Mouse (Mus musculus): ENCODE measurements around the gene Sec61a2. TPM values are rescaled to one million over a fixed set of nuclear protein-coding genes. Genes with fewer than 3 reads are reported as not detected.
A peak's percentile ranks its signal among the peaks of the same experiment; 100 is the strongest.

Sec61a2 gene
- total RNA-seq, 1 experiment from 2014 or later: 40.2 TPM

DNA sequence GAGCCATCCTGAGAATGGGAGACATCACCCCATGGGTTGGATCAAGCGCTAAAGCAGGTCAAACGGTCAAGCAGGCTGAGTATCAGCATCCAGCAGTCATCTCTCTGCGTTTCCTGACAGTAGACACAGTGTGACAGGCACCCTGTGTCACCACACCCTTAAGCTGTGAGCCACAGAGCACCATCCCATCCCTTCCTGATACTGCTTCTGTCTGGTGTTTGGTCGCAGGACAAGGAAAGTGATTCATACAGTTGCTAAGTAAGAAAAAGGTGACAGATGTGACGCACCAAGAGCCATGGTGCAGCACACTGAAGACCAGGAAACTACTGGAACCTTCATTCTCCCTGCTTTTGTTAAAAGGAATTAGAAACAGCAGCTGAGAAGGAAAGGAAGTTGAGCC is 6.4 kb downstream of the Sec61a2 start:
- DNase-seq: no peak

DNA sequence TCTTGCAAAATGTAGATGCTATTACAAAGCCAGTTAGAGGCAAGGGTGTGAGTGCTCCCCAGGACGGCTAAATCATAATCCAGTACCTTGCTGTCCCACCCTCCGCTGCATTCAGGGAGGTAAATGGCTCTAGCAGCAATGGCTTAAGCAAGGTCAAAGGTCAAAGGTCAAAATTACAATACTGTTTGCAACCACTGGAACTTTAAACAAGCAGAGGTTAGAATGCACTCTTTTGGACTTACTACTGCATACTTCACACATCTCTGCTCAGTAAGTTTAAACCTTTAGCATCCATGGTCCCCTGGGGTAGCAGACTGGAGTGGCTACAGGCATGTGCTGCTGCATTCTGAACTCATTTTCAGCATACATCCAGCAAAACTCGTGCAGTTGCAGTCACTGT is 17.8 kb downstream of the Sec61a2 start:
- no peak for DNase-seq

DNA sequence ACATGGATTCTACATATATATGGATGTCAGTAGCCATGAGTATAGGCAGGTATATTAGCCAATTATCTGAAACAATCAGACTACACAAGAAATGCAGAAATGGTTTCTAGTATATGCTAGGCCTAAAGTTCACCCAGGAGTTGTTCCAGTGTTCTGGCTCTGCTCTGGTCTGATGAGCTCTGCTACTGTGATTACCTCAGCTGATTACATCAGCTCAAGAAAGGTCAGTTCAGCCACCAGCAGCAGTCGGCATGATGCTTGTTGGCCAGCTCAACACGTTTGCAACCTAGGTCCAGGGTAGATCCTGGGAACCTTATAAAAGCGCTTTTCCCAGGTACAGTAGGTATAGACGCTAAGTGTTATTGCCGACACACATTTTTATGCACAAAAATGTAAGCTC is 25.5 kb downstream of the Sec61a2 start:
- DNase-seq: no peak

- no peak for DNase-seq
Measured at GRCm38 (mm10) chr2:5867681-5868080, 27.6 kb downstream of the Sec61a2 start.

DNA sequence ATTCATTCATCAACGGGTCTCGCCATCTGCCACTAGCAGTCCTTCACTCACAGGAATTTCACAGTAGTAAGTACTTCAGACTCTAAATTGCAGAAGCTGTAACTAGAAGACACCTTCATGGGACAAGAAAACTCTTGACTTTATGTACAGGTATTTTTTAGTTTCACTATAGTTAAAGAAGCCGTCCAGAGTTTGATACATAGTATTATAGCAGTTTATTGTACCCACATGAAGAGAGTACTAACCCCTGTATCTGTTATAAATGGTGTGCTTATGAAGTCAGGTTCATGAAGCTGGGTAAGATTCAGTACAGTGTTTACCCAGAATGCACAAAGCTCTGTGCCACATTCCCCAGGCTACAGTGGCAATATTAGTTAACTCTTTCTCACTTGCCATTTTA is 32.4 kb downstream of the Sec61a2 start, which contains the start of gene Gm13199:
Gm13199 (minus strand) TSS at position 101 of the 400 bp plus-strand sequence.
- no peak for DNase-seq

DNA sequence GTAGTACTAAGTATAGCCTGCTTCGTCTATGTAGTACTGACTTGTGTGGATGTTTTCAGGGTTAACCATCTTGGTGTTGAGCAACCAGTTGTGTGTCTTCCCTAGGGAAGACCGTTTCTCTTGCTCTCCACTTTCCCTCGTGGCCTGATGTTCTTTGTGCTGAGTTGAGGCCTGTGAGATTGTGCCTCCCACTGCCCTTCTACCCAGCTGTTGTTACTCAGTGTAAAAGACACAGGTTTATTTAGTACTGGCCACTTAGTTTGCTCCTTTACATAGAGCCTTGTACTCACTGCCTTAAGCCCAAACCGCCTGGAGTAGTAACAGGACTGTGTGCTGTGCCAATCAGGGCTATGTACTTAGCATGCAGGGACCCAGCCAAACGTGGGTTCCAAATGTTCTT is 43.4 kb downstream of the Sec61a2 start:
- no peak for DNase-seq

GRCm38 (mm10) chr2:5851116-5851515 is 44.1 kb downstream of the Sec61a2 start:
- DNase-seq: peak; percentile 77

DNA sequence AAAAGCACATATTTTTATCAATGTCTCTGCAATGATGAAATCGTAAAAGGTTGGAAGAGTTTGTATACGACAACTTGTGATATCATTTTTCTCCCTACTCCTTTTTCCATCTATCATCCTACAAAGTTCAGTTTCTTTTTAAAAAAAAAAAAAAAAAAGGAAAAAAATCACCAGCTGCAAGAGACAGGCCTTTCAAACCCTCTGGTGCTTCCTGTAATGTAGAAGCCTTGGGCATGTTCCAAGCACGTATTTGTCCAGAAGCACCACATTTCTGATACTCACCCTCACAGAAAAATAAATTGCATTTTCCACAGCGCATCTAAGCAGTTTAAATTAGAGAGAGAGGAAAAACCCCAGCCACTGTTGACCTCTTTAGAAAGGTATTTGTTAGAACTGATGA is 49.4 kb downstream of the Sec61a2 start:
- no peak for DNase-seq

DNA sequence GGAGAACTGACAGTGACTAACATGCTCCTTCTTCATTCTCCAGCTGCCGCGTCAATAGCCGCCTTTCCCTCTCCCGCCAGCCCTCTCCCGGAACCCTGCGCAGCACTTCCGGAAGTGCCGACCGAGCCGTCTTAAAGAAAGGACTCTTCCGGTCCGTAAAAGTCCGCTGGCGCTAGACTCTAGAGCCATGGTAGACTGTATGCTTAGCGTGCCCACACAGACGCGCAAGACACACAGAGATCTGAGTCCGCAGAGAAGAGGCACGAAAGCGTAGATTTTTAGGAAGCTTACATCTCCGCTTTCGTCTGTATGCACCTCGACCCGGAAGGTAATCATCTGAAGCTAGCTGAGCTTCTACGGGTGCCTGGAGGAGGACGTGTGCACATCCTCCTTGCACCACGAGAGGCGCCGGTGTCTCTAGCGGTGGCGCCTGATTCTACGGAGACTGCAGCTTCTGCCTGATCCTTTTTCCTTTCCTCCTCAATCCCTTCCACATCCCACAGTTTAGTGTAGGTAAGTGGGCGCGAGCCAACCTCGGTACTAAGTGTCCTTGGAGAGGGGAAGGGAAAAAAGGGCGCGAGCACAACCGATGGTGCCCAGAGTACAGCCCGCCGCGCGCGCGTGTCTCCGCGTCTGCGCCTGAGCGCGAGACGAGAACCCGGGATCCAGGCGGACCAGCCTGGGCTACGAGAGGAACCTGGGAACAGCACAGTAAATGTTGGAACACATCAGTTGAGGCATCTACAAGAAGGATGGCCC is 50.2 kb downstream of the Sec61a2 start, which contains the start of the genes Nudt5 and Cdc123:
Nudt5 (plus strand) TSS at position 147 of the 759 bp plus-strand sequence.
Cdc123 (minus strand) TSS at position 292 of the 759 bp plus-strand sequence.
- peak; percentile 92 for DNase-seq

- no peak for DNase-seq
Measured at GRCm38 (mm10) chr2:5844181-5844872, 50.9 kb downstream of the Sec61a2 start.

DNA sequence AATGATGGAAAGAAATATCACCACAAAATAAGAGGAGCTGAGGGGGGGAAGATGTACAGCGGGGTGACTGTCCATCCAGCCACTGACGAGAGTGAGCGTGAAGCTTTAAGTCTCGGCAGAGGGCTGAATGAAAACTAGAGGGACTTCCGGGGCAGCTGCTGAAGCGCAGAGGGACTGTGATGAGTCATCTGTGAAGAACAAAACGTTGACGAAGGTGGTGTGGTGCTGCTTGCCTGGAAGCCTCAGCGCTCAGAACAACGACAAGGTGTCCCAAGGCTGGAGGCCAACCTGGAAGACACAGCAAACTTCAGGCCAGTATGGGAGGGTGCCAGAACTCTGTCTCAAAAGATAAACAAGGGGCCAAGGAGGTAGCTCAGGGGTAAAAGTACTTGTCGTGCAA is 54.4 kb downstream of the Sec61a2 start:
- DNase-seq: no peak

GRCm38 (mm10) chr2:5825265-5825913 is 69.8 kb downstream of the Sec61a2 start:
- no peak for DNase-seq

- no peak for DNase-seq
Measured at GRCm38 (mm10) chr2:5824685-5825084, 70.5 kb downstream of the Sec61a2 start.

DNA sequence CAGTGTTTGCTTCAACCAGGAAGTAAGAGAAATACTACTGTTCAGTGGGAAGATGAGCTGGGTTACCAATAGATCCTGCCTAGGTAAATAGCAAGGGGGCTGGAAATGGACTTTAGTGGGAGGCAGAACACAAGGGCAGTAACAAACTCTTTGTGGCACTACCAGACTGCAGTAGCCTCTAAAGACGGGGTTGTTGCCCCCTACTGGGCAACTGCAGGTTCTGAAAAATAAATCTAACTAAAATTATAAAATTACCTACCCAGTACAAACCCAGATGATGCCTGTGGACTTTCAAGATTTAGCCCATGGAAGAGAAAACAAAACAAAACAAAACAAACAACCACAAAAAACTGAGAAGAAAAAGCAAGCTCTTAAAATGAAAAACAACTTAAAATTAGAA is 71.0 kb downstream of the Sec61a2 start:
- DNase-seq: no peak

DNA sequence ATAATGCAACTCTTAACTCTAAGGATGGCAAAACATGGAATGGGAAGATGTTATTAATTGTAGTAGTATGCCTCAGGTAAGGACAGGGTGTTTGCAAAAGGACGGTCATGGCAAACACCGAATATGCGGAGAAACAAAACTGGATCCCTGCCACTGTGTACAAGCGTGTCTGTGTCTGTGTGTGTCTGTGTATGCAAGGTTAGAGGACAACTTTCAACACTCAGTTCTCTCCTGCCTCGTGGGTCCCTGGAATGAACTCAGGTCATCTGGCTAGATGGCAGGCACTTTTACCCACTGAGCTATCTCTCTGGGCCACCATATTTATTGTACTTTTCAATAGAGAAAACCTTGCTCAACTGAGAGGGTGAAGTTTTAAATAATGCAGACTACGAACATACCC is 72.8 kb downstream of the Sec61a2 start:
- no peak for DNase-seq

DNA sequence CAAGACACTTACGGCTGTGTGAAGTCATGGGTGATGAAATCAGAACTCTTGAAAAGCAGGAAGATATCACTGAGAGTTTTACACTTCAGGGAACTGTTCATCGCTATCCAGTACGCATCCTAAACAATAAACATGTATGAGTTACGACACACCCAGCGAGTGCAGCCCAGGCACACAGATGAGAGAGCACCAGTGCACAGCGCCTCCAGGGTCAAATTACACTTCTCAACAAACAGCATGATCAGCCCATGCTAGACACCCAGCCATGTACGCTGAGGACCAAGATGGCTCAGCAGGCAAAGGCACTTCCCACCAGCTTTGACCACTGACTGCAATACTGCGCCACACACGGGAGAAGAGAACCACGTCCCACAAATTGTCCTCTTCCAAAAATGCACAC is 74.0 kb downstream of the Sec61a2 start:
- DNase-seq: no peak

Other genes starting within 250 kb of the Sec61a2 start
- gene Camk1d, start 180.9 kb downstream of the Sec61a2 start, total RNA-seq (2021): 7.4 and 8.7 TPM in 2 replicates
- gene Nudt5, start 50.4 kb downstream of the Sec61a2 start, total RNA-seq (2021): 42.2 and 42.9 TPM in 2 replicates
- 119 and 124 TPM in 2 replicates for gene Cdc123, start 50.3 kb downstream of the Sec61a2 start, total RNA-seq (2021)
- gene Gm13199, start 32.5 kb downstream of the Sec61a2 start, total RNA-seq (2021): 0.86 and 1.4 TPM in 2 replicates
- 11.6 and 18.6 TPM in 2 replicates for gene Dhtkd1, start 47.4 kb upstream of the Sec61a2 start, total RNA-seq (2021)
- gene Upf2, start 56.0 kb upstream of the Sec61a2 start, total RNA-seq (2021): 24.4 and 25.5 TPM in 2 replicates
- gene Proser2, start 234.8 kb upstream of the Sec61a2 start, total RNA-seq (2021): 11.2 and 11.8 TPM in 2 replicates